Mouse (Mus musculus) megakaryocyte, embryonic 14.5 days (primary cell): ENCODE data around the gene Olfr92. TPM values are rescaled to one million over a fixed set of nuclear protein-coding genes. Genes with fewer than 3 reads are reported as not detected.
"Not testable (repeated sequence)": the region's sequence is repeated elsewhere in the genome, so short reads cannot be mapped to it uniquely, and the experiment has no call there.

ENCODE experiments used
- H3K27me3 ChIP-seq: replicated peaks from 2 replicates; pipeline ENCODE3; 2012; ENCODE audit warnings: inconsistent platforms
- H3K36me3 ChIP-seq: replicated peaks from 2 replicates; pipeline ENCODE3; 2012; ENCODE audit warnings: low read length, inconsistent platforms, mixed read lengths
- H3K4me1 ChIP-seq: 2 replicates; pipeline ENCODE4 v1.6.1; 2012; ENCODE audit warnings: inconsistent platforms
- H3K4me3 ChIP-seq: replicated peaks from 2 replicates; pipeline ENCODE3; 2012; ENCODE audit warnings: moderate library complexity, mild to moderate bottlenecking, inconsistent platforms
- H3K9me3 ChIP-seq: 2 replicates; pipeline ENCODE4 v1.6.1; 2012; ENCODE audit warnings: inconsistent platforms
- FLI1 ChIP-seq: IDR thresholded peaks from 2 replicates; pipeline ENCODE4 v1.6.1; 2012; ENCODE audit warnings: low read length, inconsistent platforms, mixed read lengths
- GATA1 ChIP-seq: IDR thresholded peaks from 3 replicates; pipeline ENCODE4 v1.6.1; 2012; ENCODE audit warnings: mixed read lengths, low read length, inconsistent platforms, borderline replicate concordance
- polyA plus RNA-seq: library from polyadenylated mRNA; stranded (reverse); fragments of >175 nt; gene quantifications from 2 replicates; pipeline ENCODE4 v1.2.3, GENCODE M21; 2012; ENCODE audit warnings: low replicate concordance; ENCODE audit not compliant: insufficient read depth

The Olfr92 gene
- not detected in 2 replicates for polyA plus RNA-seq

- Histone ChIP-seq H3K27me3 (no peaks in the 10 kb centered on the region), H3K36me3 (no peaks in the 10 kb centered on the region), H3K9me3 (no peaks in the 10 kb centered on the region), H3K4me1 (no peaks in the 10 kb centered on the region), H3K4me3 (no peak within 1 kb of the TSS)
- TF ChIP-seq FLI1 (no peak), GATA1 (no peak)
Observed at GRCm38 (mm10) chr17:37119988-37120387, at the start of gene Olfr92. Gene Olfr92 (minus strand): TSS chr17:37120088.

GRCm38 (mm10) chr17:37161394-37161793 is 41.5 kb upstream of the Olfr92 start, which contains the start of gene Olfr93:
Gene Olfr93 (minus strand): TSS chr17:37161494.
- H3K9me3 ChIP-seq = no peaks in the 10 kb centered on the region
- no peak within 1 kb of the TSS for H3K4me3 ChIP-seq
- no peak for TF ChIP-seq FLI1
- no peak for TF ChIP-seq GATA1
- no peaks in the 10 kb centered on the region for H3K4me1 ChIP-seq
- no peaks in the 10 kb centered on the region for H3K27me3 ChIP-seq
- H3K36me3 ChIP-seq = no peaks in the 10 kb centered on the region

GRCm38 (mm10) chr17:37131366-37131765 is 11.5 kb upstream of the Olfr92 start:
- H3K4me3 ChIP-seq, H3K4me1 ChIP-seq, H3K27me3 ChIP-seq, H3K36me3 ChIP-seq, H3K9me3 ChIP-seq: not testable (repeated sequence)

GRCm38 (mm10) chr17:37098178-37098577 is 21.7 kb downstream of the Olfr92 start, which contains the start of gene Olfr91:
Gene Olfr91 (minus strand): TSS chr17:37098278.
- Histone ChIP-seq H3K4me1 (peaks cover 2% of the 10 kb centered on the region; the same call in 1 of the 2 replicates), H3K27me3 (peaks cover 4% of the 10 kb centered on the region), H3K9me3 (no peaks in the 10 kb centered on the region), H3K36me3 (no peaks in the 10 kb centered on the region), H3K4me3 (no peak within 1 kb of the TSS)
- TF ChIP-seq GATA1 (no peak), FLI1 (no peak)

- peaks cover 10% of the 10 kb centered on the region for H3K27me3 ChIP-seq
- no peak overlapping the region for H3K4me3 ChIP-seq
- no peaks in the 10 kb centered on the region for H3K36me3 ChIP-seq
- peaks cover 14% of the 10 kb centered on the region for H3K4me1 ChIP-seq
- TF ChIP-seq GATA1 (no peak), FLI1 (no peak)
- no peaks in the 10 kb centered on the region for H3K9me3 ChIP-seq
Observed at GRCm38 (mm10) chr17:37093289-37093688, 26.6 kb downstream of the Olfr92 start.

- TF ChIP-seq FLI1 (no peak), GATA1 (no peak)
- H3K4me1 ChIP-seq = peaks cover 14% of the 10 kb centered on the region
- no peaks in the 10 kb centered on the region for H3K36me3 ChIP-seq
- H3K4me3 ChIP-seq = no peak overlapping the region
- H3K9me3 ChIP-seq = no peaks in the 10 kb centered on the region
- H3K27me3 ChIP-seq = peaks cover 11% of the 10 kb centered on the region
Observed at GRCm38 (mm10) chr17:37092198-37092597, 27.7 kb downstream of the Olfr92 start.

GRCm38 (mm10) chr17:37088399-37088798 is 31.5 kb downstream of the Olfr92 start, which contains the start of gene Olfr90:
Gene Olfr90 (minus strand): TSS chr17:37088499.
- Histone ChIP-seq H3K9me3 (no peaks in the 10 kb centered on the region), H3K4me3 (no peak within 1 kb of the TSS), H3K36me3 (no peaks in the 10 kb centered on the region), H3K4me1 (peaks cover 18% of the 10 kb centered on the region), H3K27me3 (peaks cover 14% of the 10 kb centered on the region)
- TF ChIP-seq FLI1 (no peak), GATA1 (no peak)

GRCm38 (mm10) chr17:37085545-37085944 is 34.3 kb downstream of the Olfr92 start:
- Histone ChIP-seq H3K27me3 (peaks cover 11% of the 10 kb centered on the region), H3K9me3 (no peaks in the 10 kb centered on the region), H3K36me3 (no peaks in the 10 kb centered on the region), H3K4me1 (peaks cover 7% of the 10 kb centered on the region), H3K4me3 (no peak overlapping the region)
- TF ChIP-seq GATA1 = no peak
- no peak for TF ChIP-seq FLI1

GRCm38 (mm10) chr17:37084632-37085031 is 35.3 kb downstream of the Olfr92 start:
- peaks cover 7% of the 10 kb centered on the region for H3K4me1 ChIP-seq
- peaks cover 11% of the 10 kb centered on the region for H3K27me3 ChIP-seq
- no peaks in the 10 kb centered on the region for H3K9me3 ChIP-seq

GRCm38 (mm10) chr17:37083327-37083726 is 36.6 kb downstream of the Olfr92 start:
- Histone ChIP-seq H3K4me1 (peaks cover 7% of the 10 kb centered on the region), H3K36me3 (no peaks in the 10 kb centered on the region), H3K9me3 (no peaks in the 10 kb centered on the region), H3K4me3 (no peak overlapping the region), H3K27me3 (peaks cover 9% of the 10 kb centered on the region)
- TF ChIP-seq GATA1 (no peak), FLI1 (no peak)

More at GRCm38 (mm10) chr17:37084632-37085031, 35.3 kb downstream of the Olfr92 start:
- TF ChIP-seq FLI1 (no peak), GATA1 (no peak)
- no peak overlapping the region for H3K4me3 ChIP-seq
- H3K36me3 ChIP-seq = no peaks in the 10 kb centered on the region

- H3K4me1 ChIP-seq = peaks cover 7% of the 10 kb centered on the region
- no peak overlapping the region for H3K4me3 ChIP-seq
- no peaks in the 10 kb centered on the region for H3K36me3 ChIP-seq
- no peaks in the 10 kb centered on the region for H3K9me3 ChIP-seq
- peaks cover 8% of the 10 kb centered on the region for H3K27me3 ChIP-seq
- TF ChIP-seq FLI1 = no peak
- no peak for TF ChIP-seq GATA1
Observed at GRCm38 (mm10) chr17:37081659-37082058, 38.2 kb downstream of the Olfr92 start.
